Mouse (Mus musculus) ES-CJ7 (cell line): ENCODE results near the gene Fgf5.

Experiments
- DNase-seq: peaks from one replicate; pipeline ENCODE4 v3.0.0; 2011; ENCODE audit warnings: low read depth, low spot score

Gene Fgf5

DNA sequence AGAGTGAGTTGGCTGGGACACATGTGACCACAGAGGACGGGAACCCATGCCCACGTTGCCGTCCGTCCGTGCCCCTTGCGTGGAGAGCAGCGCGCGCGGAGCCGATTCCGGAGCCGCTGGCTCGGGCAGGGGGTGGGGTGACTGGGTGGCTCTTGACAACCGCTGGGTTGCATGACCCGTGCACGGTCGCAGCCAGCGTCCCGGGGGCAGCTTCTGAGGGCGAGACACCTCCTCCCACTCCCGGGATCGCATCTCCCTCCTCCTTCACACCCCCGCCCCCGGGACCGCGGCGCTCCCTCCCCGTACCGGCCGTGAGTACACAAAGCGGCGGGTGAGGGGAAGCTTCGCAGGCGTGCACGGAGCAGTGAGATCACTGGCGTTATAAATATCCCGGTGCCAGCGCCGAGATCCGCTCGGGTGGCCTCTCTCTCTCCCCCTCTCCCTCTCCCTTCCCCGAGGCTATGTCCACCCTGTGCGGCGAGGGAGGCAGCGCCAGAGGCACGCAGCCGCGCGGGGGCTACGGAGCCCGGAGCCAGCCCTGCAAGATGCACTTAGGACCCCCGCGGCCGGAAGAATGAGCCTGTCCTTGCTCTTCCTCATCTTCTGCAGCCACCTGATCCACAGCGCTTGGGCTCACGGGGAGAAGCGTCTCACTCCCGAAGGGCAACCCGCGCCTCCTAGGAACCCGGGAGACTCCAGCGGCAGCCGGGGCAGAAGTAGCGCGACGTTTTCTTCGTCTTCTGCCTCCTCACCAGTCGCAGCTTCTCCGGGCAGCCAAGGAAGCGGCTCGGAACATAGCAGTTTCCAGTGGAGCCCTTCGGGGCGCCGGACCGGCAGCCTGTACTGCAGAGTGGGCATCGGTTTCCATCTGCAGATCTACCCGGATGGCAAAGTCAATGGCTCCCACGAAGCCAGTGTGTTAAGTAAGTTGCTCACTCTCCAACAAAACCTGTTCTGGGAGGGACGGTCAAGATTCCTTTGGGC is at the start of gene Fgf5:
Gene Fgf5 (plus strand): TSS at position 347 of the 984 bp plus-strand sequence.
- DNase-seq = peak; percentile 39

DNA sequence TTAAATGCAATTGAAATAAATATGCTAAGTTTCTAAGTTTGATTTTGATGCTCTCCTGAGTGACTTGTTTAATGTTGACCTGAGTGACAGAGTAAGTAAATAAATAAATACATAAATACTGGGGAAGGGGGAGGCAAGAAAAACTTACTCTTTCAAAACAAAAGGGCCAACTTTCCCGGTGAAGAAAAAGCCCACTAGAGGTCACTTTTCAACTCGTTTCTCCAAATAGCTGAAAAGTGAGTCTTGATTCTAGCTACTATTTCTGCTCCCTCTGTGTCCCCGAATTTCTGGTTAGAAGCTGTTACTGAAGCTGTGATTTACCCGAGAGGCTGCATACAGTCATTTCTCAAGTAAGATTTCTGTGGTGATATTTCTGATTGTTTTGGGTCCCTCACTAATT is 41.5 kb upstream of the Fgf5 start:
- DNase-seq = no peak

DNA sequence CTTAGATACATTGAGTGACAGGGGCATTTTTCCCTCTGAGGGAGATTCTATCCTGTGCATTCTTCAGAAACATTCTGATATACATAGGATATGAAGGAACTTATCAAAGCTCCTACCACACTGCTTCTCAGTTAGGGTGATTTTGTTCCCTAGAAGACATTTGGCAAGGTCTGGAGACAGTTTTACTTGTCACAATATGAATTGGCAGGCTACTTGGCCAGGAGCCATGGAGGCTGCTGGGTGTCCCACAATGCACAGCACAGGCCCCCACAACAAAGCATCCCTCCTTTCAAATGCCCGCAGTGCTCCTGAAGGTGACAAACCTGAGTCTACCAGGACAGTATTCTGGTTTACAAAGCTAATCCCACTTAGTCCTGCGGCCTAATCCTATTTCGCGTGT is 32.0 kb upstream of the Fgf5 start:
- no peak for DNase-seq

DNA sequence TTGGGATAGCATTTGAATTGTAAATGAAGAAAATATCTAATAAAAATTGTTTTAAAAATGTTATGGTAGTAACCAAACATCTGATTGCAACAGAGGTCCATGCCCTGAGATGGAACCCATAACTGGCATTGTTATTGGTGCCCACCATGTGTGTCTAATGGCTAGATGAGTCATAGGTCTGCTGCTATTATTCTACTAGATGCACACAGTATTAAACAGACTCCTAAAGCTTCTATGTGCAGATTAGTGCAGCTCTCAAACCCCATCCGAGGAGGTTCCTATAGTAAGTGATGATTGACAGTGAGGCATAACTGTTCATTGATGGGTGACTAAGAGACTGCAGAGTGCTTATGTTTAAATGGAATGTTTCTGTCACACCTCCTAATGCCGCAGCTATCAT is 27.3 kb upstream of the Fgf5 start:
- no peak for DNase-seq

DNA sequence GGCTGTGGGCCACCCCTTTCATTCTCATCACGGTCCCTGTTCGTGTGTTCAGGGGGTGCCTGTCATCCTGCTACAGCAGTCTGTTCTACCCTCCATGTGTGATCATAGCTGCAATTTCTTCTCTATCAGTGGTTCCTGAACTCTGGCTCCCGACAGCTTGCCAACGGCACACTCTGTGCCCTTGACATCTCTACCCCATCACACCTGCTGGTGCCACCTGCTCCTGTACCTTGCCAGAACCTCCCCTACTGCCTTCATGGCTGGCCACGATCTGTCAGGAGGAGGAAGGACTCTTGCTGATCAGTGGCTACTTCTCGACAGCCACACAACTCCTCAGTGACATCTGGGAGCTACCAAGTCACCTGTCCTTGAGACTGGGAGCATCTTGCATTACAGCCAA is 24.5 kb upstream of the Fgf5 start:
- DNase-seq = no peak

DNA sequence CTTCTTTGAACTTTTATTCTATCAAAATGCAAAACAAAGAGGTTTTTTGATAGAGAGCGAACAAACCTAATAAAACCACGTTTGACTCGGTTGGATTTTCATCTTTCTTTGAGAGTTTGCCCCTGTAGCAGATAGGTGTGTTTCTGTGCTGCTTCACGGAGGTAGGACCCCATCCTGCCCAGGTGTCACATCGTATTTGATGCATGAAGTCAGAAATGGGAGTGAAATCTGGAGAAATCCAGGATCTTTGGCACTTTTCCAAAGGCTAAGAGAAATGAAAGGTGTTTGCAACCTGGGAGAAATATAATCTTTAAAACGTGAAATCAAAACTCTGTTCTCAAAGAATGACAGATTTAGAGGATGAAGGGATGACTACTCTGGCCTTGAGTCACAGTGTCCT is 15.5 kb upstream of the Fgf5 start:
- no peak for DNase-seq

- DNase-seq = no peak
These were observed 12.6 kb upstream of the Fgf5 start for GRCm38 (mm10) chr5:98241322-98241829.

DNA sequence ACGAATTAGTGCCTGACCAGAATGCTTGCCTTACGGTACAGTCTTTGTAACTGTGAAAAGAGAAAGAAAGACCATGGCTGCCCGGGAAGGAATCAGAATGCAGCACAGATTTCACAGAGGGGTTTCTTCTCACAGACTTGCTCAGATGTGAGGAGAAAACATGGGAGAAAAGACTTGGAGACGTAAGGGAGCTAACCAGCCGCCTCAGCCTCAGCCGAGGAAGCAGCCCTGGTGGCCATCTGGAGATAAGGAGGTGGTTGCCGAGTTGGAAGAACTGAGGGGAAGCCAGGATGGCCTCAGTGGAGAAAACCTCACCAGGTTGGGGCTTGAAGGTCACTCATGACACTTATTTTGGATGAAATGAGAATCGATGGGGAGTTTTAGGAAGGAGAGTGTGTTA is 8.7 kb upstream of the Fgf5 start:
- no peak for DNase-seq

- DNase-seq = no peak
These were observed 8.0 kb upstream of the Fgf5 start for GRCm38 (mm10) chr5:98245976-98246375.

- no peak for DNase-seq
These were observed 7.2 kb upstream of the Fgf5 start for GRCm38 (mm10) chr5:98246826-98247225.

DNA sequence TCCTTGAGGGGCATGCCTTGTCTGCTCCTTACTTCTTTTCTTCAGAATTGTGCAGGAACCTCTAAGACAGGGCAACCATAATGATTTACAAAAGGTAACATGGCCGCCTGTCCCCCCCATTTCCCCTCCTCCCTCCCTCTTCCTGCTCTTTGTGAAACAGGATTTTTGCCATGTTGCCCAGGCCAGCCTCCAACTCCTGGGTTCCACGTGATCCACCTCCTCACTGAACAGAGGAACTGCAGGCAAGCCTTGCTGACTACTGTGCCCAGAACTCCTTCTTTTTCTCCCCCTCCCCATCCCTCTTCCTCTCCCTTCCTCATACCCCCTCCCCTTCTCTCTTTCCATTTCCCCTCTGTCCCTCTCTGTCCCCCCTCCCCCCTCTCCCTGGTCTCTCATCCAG is 6.5 kb upstream of the Fgf5 start:
- no peak for DNase-seq

DNA sequence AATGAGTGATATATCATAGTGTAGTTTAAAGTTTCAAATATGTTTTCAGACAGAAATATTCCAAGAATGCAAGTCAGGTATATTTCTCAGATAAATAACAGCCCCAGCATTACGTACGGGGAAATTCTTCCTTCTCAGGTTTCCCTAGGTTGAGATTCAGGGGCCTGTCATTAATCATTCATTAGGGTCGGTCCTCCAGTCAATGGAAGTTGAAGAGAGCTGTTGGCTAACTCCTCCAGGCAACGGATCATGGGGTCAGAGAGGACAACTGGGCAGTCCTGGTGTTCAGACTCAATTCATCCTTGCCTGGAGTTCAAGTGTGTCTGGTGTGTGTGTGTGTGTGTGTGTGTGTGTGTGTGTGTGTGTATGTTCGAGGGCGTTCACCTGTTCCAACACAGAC is 837 bp upstream of the Fgf5 start:
- DNase-seq = peak; percentile 20

GRCm38 (mm10) chr5:98255176-98255575 is 1.2 kb downstream of the Fgf5 start:
- DNase-seq = peak; percentile 3

- DNase-seq = peak; percentile 90
These were observed 1.9 kb downstream of the Fgf5 start for GRCm38 (mm10) chr5:98255760-98256490.

DNA sequence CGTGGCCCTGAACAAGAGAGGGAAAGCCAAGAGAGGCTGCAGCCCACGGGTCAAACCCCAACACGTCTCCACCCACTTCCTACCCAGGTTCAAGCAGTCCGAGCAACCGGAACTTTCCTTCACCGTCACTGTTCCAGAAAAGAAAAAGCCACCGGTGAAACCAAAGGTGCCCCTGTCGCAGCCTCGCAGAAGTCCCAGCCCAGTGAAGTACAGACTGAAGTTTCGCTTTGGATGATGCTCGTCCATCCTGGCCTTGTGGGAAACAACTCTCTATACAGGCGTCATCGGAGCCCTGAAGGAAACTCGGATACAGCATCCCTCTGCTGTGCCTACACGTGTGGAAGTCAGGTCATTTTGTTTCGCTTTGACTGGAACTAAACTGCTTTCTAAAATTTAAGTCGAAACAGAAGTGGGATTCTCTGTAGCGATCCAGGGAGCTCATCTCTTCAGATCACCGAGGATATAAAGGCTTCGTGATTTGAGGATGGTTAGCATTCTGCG is 21.4 kb downstream of the Fgf5 start:
- no peak for DNase-seq

- DNase-seq = no peak
These were observed 28.0 kb downstream of the Fgf5 start for GRCm38 (mm10) chr5:98281993-98282392.

GRCm38 (mm10) chr5:98283696-98284478 is 29.9 kb downstream of the Fgf5 start:
- no peak for DNase-seq

GRCm38 (mm10) chr5:98290642-98291041 is 36.7 kb downstream of the Fgf5 start:
- no peak for DNase-seq

GRCm38 (mm10) chr5:98292388-98293048 is 38.5 kb downstream of the Fgf5 start:
- no peak for DNase-seq

GRCm38 (mm10) chr5:98293049-98293715 is 39.2 kb downstream of the Fgf5 start:
- no peak for DNase-seq
